Mouse (Mus musculus) gonadal fat pad, adult 2 months (tissue): Measurements from ENCODE around the gene Cog1. TPM values are rescaled to one million over a fixed set of nuclear protein-coding genes. Genes with fewer than 3 reads are reported as not detected.

Experiments
- DNase-seq: peaks from one replicate; pipeline ENCODE4 v3.0.0-alpha.2; 2012; ENCODE audit warnings: low read depth
- polyA plus RNA-seq: library from polyadenylated mRNA; depleted of rRNA; stranded (reverse); fragments of >200 nt; gene quantifications from 2 replicates; pipeline ENCODE4 v1.2.3, GENCODE M21; 2012; rRNA removed

The Cog1 gene
- 50.1 and 55.1 TPM in 2 replicates for polyA plus RNA-seq

DNA sequence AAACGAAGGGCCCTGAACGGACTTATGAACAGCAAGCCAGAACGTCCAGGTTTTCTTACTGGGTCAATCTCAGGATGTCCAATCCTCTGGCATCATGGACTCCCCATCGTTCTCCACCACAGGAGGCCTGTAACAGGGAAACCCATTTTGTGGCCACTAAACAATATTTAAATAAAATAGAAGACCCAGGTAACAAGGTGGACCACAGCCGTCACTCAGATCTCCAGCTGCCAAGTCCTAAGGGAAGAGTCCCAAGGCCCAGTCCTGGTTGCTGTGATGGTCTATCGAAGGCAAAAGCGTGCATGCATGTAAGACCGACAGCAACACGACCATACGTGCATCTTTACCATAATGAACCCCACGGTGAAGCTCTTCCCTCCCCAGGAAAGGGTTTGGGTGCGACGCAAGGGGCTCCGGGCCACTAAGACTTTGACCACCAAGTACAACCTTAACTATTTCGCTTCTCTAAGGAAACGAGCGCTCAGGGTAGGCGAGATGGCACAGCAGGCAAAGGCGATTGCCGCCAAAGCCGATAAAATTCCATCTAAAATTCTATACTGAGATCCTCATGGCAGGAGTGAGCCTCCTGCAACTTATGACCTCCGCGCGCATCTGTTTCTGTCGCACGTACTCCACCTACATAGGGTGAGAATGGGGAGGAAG lies at the start of gene Cog1:
Gene Cog1 (plus strand): TSS at position 480 of the 663 bp plus-strand sequence.
- no peak for DNase-seq

DNA sequence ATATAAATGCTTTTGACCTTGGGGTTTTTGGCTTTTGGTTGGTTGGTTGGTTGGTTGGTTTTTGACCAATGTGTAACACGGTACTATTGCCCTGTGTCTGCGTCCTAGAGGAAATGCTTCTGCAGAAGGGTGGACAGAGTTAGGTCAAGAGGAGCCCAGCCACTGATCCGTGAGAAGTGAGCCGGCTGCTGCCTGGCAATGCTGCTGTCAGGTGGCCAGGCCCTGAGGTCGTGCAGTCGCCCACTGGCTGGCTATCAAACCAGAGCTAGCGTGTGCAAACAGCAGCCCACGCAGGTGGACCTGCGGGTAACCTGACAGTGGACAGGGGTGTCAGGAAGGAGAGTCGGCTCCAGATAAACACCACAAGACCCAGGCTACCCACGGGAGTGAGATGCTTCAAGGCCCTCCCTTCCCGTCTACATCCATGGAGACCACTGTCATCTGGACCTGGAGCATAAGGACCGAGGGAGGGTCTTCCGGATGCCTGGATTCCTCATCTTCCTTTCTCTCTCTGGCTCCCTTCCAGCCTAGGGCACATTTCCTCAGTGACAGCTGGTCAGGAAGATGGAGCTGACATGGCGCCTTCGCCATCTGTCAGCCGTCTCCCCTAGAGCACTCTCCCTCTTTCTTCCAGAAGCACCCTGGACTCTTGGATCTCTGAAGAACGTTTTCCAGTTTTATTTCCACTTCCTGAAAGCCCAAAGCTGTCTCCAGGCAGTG lies 48.3 kb upstream of the Cog1 start:
- DNase-seq: no peak

DNA sequence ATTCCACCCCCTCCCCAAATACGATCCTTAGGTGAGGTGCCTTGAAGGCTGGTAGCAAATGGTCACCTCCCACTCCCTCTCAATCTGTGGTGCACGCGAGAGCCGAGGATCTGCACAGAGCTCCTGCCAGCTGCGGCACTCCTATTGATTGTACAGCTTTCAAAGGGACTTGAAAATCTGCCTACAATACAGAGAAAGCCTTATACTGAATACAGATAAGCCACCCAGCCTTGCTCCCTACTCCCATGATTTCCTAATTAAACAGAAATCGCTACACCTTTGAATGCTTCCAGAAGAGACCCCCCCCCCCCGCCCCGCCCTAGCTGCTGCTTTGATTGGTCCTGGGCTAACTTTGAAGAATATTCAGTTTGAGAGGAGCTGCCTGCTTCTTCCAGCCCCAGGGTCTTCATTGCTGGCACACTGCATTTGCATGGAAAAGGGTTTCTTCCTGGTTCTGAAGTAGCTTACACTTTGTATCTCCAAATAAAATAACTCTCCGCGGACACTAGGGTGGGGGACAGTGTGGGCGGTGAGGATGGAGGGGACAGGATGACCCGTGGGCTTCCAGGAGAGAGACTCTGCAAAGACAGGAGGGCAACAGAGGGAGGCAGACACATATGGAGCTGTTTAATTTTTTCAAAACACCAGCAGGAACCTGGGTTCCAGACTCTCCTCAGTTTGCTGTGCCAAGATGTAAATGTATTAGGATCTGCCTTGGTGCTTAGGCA lies 47.2 kb upstream of the Cog1 start:
- DNase-seq: no peak

DNA sequence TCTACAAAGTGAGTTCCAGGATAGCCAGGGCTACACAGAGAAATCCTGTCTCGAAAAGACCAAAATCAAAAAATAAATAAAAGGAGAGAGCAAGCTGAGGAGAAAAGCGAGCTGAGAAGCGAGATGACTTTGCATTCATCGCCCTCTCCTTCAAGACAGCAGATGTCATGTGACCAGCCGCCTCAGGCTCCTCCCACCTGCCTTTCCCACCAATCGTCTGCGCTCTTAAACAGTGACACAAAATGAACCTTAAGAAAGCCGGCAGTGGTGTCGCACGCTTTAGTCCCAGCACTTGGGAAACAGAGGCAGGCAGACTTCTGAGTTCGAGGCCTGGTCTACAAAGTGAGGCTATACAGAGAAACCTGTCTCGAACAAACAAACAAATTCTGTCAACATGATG lies 41.4 kb upstream of the Cog1 start:
- no peak for DNase-seq

DNA sequence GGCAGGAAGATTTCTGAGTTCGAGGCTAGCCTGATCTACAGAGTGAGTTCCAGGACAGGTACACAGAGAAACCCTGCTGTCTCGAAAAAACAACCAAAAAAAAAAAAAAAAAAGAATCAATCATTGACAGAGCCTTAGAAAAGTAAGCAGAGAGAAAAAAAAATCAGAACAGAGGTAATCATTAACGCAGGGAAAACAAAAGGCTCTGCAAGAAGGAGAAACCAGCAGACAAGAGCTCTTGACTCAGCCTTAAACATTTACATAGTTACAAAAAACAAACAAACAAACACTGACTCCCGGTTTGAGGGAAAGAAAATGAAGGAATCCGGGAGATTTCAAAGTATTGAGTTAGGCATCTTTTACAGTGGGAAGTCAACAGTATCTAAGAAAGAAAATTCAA lies 39.4 kb upstream of the Cog1 start:
- no peak for DNase-seq

DNA sequence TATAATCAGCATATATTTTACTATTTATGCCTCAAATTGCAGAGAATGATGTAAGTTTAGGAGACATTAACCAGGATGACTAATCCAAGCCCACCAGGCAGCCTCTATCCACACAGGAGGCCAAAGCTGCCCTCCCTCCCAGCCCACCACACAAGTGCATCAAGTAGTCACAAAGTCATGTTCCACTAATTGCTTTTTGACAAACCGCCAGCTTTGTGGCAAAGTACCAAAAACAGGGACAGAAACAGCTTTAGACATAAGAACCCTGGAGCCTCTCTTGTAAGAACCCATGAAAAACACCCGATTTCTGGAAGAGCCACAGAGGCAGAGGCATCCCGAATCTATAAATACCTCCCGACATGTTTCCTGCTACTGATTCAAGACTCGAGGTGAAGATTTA lies 38.7 kb upstream of the Cog1 start:
- no peak for DNase-seq

DNA sequence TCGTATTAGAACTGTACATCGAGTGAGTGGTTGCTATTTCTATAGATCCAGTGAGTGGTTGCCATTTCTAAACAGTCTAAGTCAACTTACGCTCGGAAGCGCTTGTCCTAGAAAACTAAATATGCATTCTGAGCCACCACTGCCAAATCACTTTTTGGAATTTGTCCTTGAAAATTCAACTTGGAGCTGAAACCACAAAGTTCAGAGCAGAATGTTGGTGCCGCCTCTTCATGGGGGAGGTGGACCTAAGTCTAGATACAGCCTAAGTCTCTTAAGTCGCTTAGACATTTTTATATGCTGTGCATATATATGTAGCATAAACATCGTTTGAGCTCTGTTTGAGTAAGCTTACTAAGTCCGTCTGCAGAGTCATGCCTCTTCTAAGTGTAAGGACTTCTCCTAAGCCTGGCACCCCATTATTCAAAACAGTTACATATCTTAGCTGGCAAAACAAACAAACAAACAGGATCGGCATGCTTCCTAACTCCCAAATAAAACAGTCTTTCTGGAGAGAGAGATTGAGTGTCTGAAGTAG lies 37.8 kb upstream of the Cog1 start:
- DNase-seq: no peak

DNA sequence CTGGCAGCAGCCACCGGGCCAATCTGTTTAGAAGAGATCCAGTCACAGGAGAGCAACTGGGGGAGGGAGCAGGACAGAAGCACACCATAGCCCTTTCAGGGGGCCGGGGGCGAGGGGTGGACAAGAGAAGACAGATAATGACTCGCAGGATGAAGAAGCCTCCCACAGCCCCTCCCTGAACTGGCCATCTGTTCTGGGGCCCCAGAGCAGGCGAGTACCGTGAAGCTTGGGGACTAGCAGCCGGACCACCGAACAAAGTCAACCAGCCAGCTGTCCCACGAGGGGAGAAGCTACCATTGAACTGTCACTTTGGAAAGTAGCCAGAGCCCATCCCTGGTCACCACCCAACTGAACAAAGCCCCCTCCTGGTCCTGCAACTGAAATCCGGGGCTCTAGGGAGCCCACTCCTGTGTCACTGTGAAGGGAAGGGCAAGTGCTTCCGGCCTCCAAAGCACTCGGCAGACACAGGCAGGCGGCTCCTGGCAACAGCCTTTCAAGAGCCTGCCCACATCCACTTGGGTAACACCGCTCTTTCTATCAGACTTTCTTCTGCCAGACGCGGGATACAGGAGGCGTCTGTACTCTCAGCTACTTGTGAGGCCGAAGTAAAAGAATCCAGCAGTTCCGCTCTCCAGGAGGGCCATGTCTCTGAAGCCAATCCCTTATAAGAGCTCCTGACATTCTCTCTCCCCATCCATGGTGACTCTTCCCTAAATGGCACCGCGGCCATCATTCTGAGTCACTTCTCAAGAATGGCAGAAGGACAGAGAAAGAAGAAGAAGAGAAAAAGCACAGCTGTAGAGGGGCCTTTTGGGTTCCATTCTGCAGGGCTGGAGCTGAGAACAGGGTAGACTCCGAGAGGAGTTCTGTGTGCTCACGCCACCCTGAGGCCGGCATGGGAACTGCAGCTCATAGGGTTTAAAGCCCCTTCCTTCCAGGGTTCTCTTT lies 37.0 kb upstream of the Cog1 start:
- DNase-seq: no peak

DNA sequence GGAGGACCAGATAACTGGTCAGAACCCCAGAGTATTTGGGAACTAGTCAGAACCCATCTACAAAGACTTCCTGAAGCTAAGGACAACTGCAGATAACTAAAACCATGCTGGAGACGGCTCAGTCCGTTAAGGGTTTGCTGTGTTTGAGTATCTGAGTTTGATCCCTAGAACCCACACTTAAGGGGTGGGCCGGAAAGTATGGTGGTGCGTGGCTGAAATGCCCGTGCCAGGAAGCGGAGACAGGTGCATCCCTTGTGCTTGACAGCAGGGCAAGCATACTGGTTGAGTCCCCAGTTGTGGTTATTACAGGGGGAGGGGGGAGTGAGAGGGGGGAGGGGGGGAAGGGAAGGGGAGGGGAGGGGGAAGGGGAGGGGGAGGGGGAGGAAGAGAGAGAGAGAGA lies 34.5 kb upstream of the Cog1 start:
- DNase-seq: no peak

DNA sequence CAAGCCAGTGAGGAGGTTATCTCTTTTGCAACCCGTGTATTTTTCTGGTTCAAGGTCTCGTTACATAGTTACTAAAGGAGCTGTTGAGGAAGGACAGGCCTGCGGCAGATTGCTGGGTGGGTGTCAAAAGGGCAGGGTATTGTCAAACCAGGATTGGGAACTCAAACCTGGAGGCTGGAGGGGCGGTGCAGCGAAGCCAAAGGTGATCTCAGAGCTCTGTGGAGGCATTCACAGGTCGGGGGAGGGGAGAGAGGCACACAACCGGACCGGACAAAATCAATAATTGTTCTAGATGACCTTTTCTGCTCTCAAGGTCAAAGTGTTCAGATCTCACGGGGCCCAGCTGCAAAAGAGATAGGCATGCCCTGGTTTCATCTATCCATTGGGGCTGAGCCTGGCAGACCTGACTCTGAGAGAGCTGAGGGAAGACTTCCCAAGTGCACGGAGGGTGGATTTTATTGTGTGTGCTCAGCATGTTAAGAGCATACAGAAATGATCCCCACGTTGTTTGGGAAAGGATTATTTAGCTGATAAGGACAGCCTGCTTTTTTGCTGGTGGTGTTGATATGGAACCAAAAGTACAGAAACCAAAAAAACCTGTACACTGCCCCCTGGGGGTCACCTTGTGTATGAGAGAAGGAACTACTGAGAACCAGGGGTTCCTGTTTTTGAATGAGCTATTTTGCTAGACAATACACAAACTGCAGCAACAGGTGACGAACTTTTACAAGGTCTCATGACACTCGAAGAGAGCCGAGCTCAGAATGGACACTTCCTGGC lies 31.6 kb upstream of the Cog1 start:
- no peak for DNase-seq

DNA sequence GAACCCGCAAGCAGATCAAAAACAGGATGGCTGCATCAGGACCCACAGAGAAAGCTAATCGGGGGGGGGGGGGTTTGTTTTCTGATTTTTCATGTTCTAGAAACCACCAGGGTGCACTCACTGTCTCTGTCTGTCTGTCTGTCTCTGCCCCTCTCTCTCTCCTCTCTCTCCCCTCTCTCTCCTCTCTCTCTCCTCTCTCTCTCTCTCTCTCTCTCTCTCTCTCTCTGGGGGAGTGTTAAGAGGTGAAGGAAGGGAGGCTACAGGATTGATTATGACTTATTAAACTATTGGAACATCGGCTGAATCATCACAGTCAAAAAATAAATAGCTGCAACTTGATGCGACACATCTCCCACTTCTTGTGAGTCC lies 30.7 kb upstream of the Cog1 start:
- DNase-seq: no peak

DNA sequence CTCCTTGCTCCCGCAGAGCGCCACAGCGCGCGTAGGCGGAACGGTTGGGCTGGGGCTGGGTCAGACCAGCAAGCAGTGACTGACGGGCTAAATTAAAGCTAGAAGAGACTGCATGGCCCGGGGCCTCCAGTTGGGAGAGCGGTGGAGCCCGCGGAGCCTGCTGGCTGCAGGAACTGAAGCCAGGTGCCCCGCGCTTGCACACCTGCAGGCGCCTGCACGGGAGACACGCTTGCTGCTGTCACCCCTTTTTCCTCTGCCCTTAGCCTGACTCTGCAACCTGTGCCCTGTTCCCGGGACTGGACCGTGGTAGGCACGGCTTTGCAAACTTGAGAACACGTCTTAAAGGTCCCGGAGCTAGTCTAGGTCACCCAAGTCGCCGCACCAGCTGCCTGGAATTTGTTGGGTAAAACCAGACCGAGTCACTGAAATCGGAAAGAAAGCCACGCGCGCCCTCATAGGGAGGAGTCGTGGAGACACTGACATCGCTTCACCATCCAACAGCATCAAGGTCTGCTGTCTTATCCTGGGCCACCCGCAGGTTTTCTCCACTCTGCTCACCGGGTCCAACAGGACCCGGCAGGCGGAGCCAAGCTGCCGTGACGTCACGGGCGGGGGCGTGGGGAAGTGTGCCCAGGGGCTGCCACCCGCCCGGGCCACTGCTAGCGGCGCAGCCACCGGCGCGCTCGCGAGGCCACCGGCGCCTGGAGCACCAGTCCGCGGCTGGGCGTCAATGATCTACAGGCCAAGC lies 30.1 kb upstream of the Cog1 start, which contains the start of gene Sstr2:
Gene Sstr2 (plus strand): TSS at position 671 of the 748 bp plus-strand sequence.
- no peak for DNase-seq

DNA sequence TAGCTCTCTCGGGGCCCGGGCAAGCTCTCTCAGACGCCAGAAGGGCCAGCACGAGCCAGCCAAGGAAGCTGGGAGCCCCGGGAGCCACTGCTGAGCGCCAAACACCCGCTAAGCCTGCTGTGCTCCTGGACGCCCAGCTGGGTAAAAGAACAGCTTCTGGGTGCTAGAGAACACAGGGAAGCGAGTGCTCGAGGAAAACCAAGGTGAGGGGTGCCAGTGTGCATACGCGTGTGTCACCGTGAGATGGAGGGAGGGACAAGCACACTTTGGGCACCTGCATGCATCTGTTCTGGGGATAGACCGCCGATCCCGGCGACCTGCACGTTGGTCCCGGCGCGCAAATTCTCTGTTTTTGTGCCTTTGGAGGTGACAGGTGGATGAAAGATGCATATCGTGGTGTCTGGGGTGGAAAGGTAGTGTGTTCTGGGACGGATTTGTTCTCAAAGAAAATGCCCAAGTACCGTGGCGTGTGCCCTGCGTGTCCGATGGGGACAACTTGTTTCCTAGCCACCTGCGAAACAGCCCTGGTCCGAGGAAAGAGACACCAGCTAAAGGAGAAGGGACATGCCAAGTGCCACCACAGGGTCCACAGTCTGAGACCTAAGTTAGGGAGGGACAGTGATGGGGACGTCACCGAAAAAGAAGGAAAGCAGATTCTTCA lies 29.4 kb upstream of the Cog1 start:
- DNase-seq: no peak

DNA sequence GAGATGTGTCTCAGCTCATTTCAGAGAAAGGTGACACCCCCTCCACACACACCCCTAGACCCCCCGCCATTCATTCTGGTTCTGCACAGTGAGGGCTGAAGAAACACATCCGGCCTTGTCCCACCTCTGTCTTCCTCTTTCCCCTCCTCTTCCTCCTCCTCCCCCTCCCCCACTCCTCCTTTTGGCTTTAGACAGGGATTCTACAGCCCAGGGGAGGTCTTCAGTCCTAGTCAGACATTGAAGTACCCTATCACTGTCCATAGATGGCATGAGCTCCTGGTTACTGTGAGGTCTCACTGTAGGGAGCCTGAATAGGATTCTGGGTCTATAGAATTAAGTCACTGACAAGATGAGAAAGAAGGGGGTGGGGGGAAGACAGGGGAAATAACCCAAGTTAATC lies 28.0 kb upstream of the Cog1 start:
- DNase-seq: no peak

DNA sequence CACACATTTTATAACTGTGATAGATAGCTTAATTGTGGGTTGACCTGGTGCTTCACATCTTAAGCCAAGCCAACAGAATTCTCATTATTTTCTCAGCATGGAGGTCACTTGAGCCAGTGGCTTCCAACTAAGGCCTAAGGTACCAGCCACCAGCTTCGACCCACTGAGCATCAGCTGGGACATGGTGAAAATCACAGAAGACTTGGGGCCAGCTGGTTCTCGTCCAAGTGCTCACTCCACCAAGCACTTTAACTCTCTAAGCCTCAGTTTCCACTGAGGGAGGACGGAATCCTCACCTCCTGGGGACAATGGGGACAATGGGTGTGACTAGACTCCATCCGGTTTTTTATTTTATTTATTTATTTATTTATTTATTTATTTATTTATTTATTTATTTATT lies 26.9 kb upstream of the Cog1 start:
- DNase-seq: no peak

DNA sequence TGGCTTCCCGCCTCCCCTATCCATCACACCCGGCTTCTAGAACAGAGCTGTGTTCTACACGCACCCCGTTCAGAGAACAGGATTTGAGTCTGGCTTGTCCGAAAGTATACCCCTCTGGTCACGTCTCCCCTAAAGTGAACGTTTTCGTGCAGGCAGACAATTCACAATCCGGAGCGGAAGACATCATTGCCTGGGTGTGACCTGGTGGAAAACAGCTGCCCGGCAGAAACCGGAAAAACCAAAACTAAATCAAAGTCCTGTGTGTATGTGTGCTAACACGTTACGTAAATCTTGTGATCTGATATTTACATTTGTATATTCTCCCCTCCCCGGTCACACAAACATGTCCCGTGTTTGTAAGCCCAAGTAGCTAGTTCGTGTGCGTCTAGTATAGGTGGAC lies 23.5 kb upstream of the Cog1 start:
- DNase-seq: no peak

DNA sequence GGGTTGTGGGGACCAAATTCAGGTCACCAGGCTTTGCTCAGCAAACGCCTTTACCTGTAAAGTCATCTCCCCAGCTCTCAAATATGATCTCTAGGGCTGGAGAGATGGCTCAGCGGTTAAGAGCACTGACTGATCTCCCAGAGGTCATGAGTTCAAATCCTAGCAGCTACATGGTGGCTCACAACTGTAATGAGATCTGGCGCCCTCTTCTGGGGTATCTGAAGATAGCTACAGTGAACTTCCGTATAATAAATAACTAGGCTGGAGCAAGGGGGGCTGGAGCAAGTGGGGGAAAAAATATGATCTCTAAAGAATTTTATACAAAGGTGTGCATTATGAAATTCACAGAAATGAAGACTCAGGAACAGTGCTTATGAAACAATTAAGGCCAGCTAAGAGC lies 21.2 kb upstream of the Cog1 start:
- DNase-seq: no peak

DNA sequence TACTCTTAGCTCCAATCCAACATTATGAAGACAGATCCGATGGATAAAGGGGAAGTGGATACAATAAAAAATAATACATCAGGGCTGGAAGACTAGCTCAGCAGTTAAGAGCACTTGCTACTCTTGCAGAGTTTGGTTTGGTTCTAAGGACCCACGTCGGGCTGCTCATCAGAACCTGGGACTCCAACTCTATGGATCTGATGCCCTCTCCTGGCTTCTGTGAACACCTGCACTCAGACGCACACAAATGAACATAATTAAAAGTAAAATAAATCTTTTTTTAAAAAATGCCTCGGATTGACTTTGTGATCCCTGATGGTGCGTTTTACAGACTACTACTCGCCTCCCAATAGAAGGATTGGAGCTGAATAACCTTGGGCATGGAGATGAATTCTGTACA lies 18.3 kb upstream of the Cog1 start:
- DNase-seq: no peak

DNA sequence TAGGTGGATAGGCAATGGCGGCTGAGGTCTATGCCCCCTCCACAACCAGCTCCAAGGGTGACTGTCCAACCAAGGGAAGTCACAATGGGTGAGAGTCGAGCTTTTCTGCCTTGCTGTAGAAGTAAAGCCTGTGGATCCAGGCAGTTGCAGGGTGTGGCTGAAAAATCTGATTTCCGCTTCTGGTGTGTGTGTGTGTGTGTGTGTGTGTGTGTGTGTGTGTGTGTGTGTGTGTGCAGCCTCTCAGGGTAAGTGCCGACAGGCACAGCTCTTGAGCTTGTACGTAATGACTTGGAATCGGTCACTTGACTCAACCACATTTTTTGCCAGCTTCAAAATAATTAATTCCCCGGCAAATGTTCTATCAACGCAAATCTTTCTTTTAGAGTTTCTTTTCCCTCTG lies 17.7 kb upstream of the Cog1 start:
- no peak for DNase-seq

DNA sequence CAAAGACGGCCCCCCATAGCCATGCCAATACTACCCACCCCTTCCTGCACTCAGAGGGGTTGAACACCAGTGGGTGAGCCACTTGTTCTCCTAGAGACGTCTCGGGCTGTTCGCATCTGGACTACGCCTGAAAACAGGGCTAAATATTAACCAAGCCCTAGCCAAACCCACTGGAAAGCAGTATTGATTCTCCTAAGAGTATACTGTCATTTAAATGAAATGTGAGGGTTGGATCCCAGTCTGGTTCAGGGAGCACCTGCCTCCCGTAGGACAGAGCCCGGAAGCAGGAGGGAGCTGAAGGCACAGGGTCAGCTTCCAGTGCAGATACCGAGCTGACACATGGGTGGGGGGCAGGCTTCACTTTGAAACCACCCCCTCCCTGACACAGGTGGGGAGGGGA lies 17.1 kb upstream of the Cog1 start:
- DNase-seq: no peak
